Mouse (Mus musculus): ENCODE results near the gene Tec.

DNA sequence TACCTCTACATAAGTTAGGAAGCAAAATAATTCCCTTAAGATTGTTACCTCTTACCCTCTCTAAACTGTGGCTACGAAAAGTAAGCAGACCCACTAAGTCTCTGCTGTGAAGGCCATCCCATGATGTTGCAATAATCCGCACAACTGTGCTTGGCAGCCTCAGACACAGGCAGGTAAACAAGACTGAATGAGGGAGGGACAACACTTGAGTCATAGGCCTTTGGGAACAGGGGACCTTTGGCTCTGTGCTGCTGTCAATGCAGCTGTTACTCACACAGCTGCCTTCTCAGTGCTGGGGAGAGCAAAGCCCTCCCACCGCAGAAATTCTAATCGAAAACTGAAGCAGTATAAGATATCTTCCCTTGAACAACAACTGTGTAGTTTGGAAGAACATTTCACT, 10.5 kb downstream of the Tec start:
- no peak for TF ChIP-seq SMC3 (IDR thresholded peaks at IDR 0.05; ENCODE audit: low read depth, low read length)
- TF ChIP-seq ZNF384 (IDR thresholded peaks at IDR 0.05; ENCODE audit: low read depth, low read length): no peak
- no peak for TF ChIP-seq USF2 (conservative IDR thresholded peaks at IDR 0.05; ENCODE audit: low read depth, low read length)
- TF ChIP-seq MYC (IDR thresholded peaks at IDR 0.05; ENCODE audit: low read depth, low read length): no peak
- no peak for TF ChIP-seq ZC3H11A (IDR thresholded peaks at IDR 0.05; ENCODE audit: low read depth, low read length)
- TF ChIP-seq EP300 (IDR thresholded peaks at IDR 0.05; ENCODE audit: low read length): no peak
- TF ChIP-seq CTCF (conservative IDR thresholded peaks at IDR 0.05 in 1 of 2, IDR thresholded peaks at IDR 0.05 in 1 of 2; ENCODE audit: low read depth in 2 of 2, low read length in 2 of 2): no peak
- no peak for TF ChIP-seq CHD2 (IDR thresholded peaks at IDR 0.05; ENCODE audit: low read length)
- no peak for TF ChIP-seq POLR2AphosphoS2 (IDR thresholded peaks at IDR 0.05; ENCODE audit: low read depth, low read length)
- TF ChIP-seq USF1 (IDR thresholded peaks at IDR 0.05; ENCODE audit: low read depth, low read length): no peak
- TF ChIP-seq NELFE (IDR thresholded peaks at IDR 0.05; ENCODE audit: low read depth, low read length): no peak
- no peak for TF ChIP-seq KAT2A (IDR thresholded peaks at IDR 0.05; ENCODE audit: insufficient replicate concordance, low read length)
- TF ChIP-seq MXI1 (IDR thresholded peaks at IDR 0.05; ENCODE audit: low read depth, low read length): no peak
- no peak for TF ChIP-seq TCF12 (IDR thresholded peaks at IDR 0.05; ENCODE audit: low read depth, low read length)

Measured in CH12.LX (cell line).